Comparison of ENCODE assay signal across 16 mouse cellular contexts in genomic region chr11:107375816-107376215, GRCm38 (mm10).
DNase-seq lines count a peak whose midpoint lies in the region; ATAC-seq and TF ChIP-seq lines count a peak whose summit lies in the region.
"Had no signal": no experiment of that assay in that cellular context is flagged by ENCODE, and none has a peak within 500 bp of the region (broad histone marks: within the 10 kb centered on the region; RNA-seq: fewer than 3 reads in every experiment).

No protein-coding gene starts in this region.

- no peaks in the 10 kb centered on the region for H3K27me3 ChIP-seq in embryonic facial prominence, embryonic 14.5 days (replicated peaks; ENCODE audit: control insufficient read depth, insufficient read depth, low read length)
- no peaks in the 10 kb centered on the region for H3K27me3 ChIP-seq in embryonic facial prominence, embryonic 10.5 days (replicated peaks; ENCODE audit: low read depth, poor library complexity, severe bottlenecking)
- H3K27me3 ChIP-seq in kidney, embryonic 16.5 days (ENCODE audit: insufficient read depth, low read length): no peaks in the 10 kb centered on the region
- no peaks in the 10 kb centered on the region for H3K27me3 ChIP-seq in stomach, embryonic 14.5 days (ENCODE audit: control insufficient read depth, insufficient read depth, low read length)
- no peaks in the 10 kb centered on the region for H3K27me3 ChIP-seq in stomach, postnatal 0 days (ENCODE audit: control insufficient read depth, insufficient read depth, low read length)
- H3K27me3 ChIP-seq in stomach, embryonic 15.5 days (replicated peaks): no peaks in the 10 kb centered on the region
- no peaks in the 10 kb centered on the region for H3K27me3 ChIP-seq in liver, embryonic 11.5 days (replicated peaks; ENCODE audit: control insufficient read depth, insufficient read depth, low read length)
- H3K27me3 ChIP-seq: forebrain, embryonic 12.5 days; liver, embryonic 15.5 days; megakaryocyte, embryonic 14.5 days; Patski had no signal

- H3K36me3 ChIP-seq in embryonic facial prominence, embryonic 14.5 days (ENCODE audit: control insufficient read depth, insufficient read depth, low read length): no peaks in the 10 kb centered on the region
- H3K36me3 ChIP-seq in embryonic facial prominence, embryonic 10.5 days (replicated peaks): peaks cover 9% of the 10 kb centered on the region
- H3K36me3 ChIP-seq in kidney, embryonic 16.5 days (ENCODE audit: insufficient read depth, low read length): no peaks in the 10 kb centered on the region
- no peaks in the 10 kb centered on the region for H3K36me3 ChIP-seq in stomach, embryonic 14.5 days (ENCODE audit: control insufficient read depth, insufficient read depth, low read length)
- no peaks in the 10 kb centered on the region for H3K36me3 ChIP-seq in stomach, postnatal 0 days (ENCODE audit: control insufficient read depth, insufficient read depth, low read length)
- no peaks in the 10 kb centered on the region for H3K36me3 ChIP-seq in stomach, embryonic 15.5 days
- no peaks in the 10 kb centered on the region for H3K36me3 ChIP-seq in liver, embryonic 11.5 days (ENCODE audit: control insufficient read depth, insufficient read depth, low read length)
- H3K36me3 ChIP-seq: forebrain, embryonic 12.5 days; liver, embryonic 15.5 days had no signal

- H3K27ac ChIP-seq in embryonic facial prominence, embryonic 14.5 days (replicated peaks; ENCODE audit: low read depth, low read length): 0 out of 2 replicates have a peak overlapping the region, but pooled peaks have one; percentile 15
- H3K27ac ChIP-seq in embryonic facial prominence, embryonic 10.5 days (replicated peaks): no peak overlapping the region
- H3K27ac ChIP-seq in kidney, embryonic 16.5 days (ENCODE audit: low read length): peak overlapping the region; percentile 2; the same call in 1 of the 2 replicates
- H3K27ac ChIP-seq in stomach, embryonic 14.5 days (ENCODE audit: low read length): no peak overlapping the region
- H3K27ac ChIP-seq in stomach, postnatal 0 days (replicated peaks): no peak overlapping the region
- H3K27ac ChIP-seq in stomach, embryonic 15.5 days: peak overlapping the region; percentile 37
- no peak overlapping the region for H3K27ac ChIP-seq in liver, embryonic 11.5 days (ENCODE audit: low read depth, low read length)
- H3K27ac ChIP-seq: liver, embryonic 15.5 days had no signal

- 86% methylated on average over 11 of the region's 11 CpGs for WGBS in embryonic facial prominence, embryonic 14.5 days
- WGBS in embryonic facial prominence, embryonic 10.5 days: 92% methylated on average over 11 of the region's 11 CpGs
- 73% methylated on average over 11 of the region's 11 CpGs for WGBS in kidney, embryonic 16.5 days
- WGBS in stomach, embryonic 14.5 days: 74% methylated on average over 11 of the region's 11 CpGs
- 67% methylated on average over 11 of the region's 11 CpGs for WGBS in stomach, postnatal 0 days
- WGBS in stomach, embryonic 15.5 days: 73% methylated on average over 11 of the region's 11 CpGs
- WGBS in liver, embryonic 11.5 days: 89% methylated on average over 11 of the region's 11 CpGs

- ATAC-seq in embryonic facial prominence, embryonic 14.5 days (ENCODE audit: low read depth): no peak
- no peak for ATAC-seq in kidney, embryonic 16.5 days (ENCODE audit: low FRiP score, low TSS enrichment)
- 0 out of 2 replicates have a peak, but pooled peaks have one; percentile 46 for ATAC-seq in stomach, embryonic 14.5 days (ENCODE audit: insufficient number of reproducible peaks, insufficient read depth, low FRiP score, low read depth)
- ATAC-seq in stomach, postnatal 0 days (ENCODE audit: low FRiP score, low TSS enrichment): no peak
- ATAC-seq in stomach, embryonic 15.5 days (ENCODE audit: insufficient read depth, low FRiP score, low read depth): no peak
- ATAC-seq in liver, embryonic 11.5 days (replicated peaks; ENCODE audit: low FRiP score): no peak
- ATAC-seq: Patski had no signal

- no peaks in the 10 kb centered on the region for H3K9me3 ChIP-seq in embryonic facial prominence, embryonic 14.5 days (ENCODE audit: control insufficient read depth, low read length)
- peaks cover 5% of the 10 kb centered on the region; the same call in 1 of the 2 replicates for H3K9me3 ChIP-seq in embryonic facial prominence, embryonic 10.5 days
- H3K9me3 ChIP-seq in kidney, embryonic 16.5 days (ENCODE audit: low read length): 0 out of 2 replicates have a peak, but pooled peaks cover 3% of the 10 kb centered on the region
- no peaks in the 10 kb centered on the region for H3K9me3 ChIP-seq in stomach, embryonic 14.5 days (ENCODE audit: control insufficient read depth, low read depth, low read length)
- H3K9me3 ChIP-seq in stomach, postnatal 0 days (ENCODE audit: control insufficient read depth, low read length): no peaks in the 10 kb centered on the region
- H3K9me3 ChIP-seq in stomach, embryonic 15.5 days: no peaks in the 10 kb centered on the region
- peaks cover 4% of the 10 kb centered on the region; the same call in 1 of the 2 replicates for H3K9me3 ChIP-seq in liver, embryonic 11.5 days (ENCODE audit: control insufficient read depth, low read length)
- H3K9me3 ChIP-seq: forebrain, embryonic 12.5 days; liver, embryonic 15.5 days had no signal

- no peak overlapping the region for H3K4me3 ChIP-seq in embryonic facial prominence, embryonic 14.5 days (ENCODE audit: low read depth, low read length)
- H3K4me3 ChIP-seq in embryonic facial prominence, embryonic 10.5 days: no peak overlapping the region
- no peak overlapping the region for H3K4me3 ChIP-seq in kidney, embryonic 16.5 days (ENCODE audit: low read length)
- no peak overlapping the region for H3K4me3 ChIP-seq in stomach, embryonic 14.5 days (ENCODE audit: low read depth, low read length)
- no peak overlapping the region for H3K4me3 ChIP-seq in stomach, postnatal 0 days (ENCODE audit: low read depth, low read length)
- H3K4me3 ChIP-seq in stomach, embryonic 15.5 days (replicated peaks): no peak overlapping the region
- H3K4me3 ChIP-seq in liver, embryonic 11.5 days (ENCODE audit: low read depth, low read length): no peak overlapping the region
- H3K4me3 ChIP-seq: forebrain, embryonic 12.5 days; liver, embryonic 15.5 days; megakaryocyte, embryonic 14.5 days had no signal

- H3K4me2 ChIP-seq in embryonic facial prominence, embryonic 14.5 days (ENCODE audit: low read depth, low read length): no peak overlapping the region
- no peak overlapping the region for H3K4me2 ChIP-seq in kidney, embryonic 16.5 days (replicated peaks; ENCODE audit: low read depth, low read length)
- no peak overlapping the region for H3K4me2 ChIP-seq in stomach, embryonic 14.5 days (replicated peaks; ENCODE audit: low read depth, low read length)
- no peak overlapping the region for H3K4me2 ChIP-seq in stomach, postnatal 0 days (replicated peaks; ENCODE audit: low read depth)
- no peak overlapping the region for H3K4me2 ChIP-seq in stomach, embryonic 15.5 days
- H3K4me2 ChIP-seq in liver, embryonic 11.5 days: no peak overlapping the region
- H3K4me2 ChIP-seq: forebrain, embryonic 12.5 days; liver, embryonic 15.5 days had no signal

- H3K9ac ChIP-seq in embryonic facial prominence, embryonic 14.5 days (ENCODE audit: low read depth, low read length): no peak overlapping the region
- no peak overlapping the region for H3K9ac ChIP-seq in kidney, embryonic 16.5 days (replicated peaks; ENCODE audit: low read length)
- H3K9ac ChIP-seq in stomach, embryonic 14.5 days (replicated peaks; ENCODE audit: low read depth, low read length): no peak overlapping the region
- no peak overlapping the region for H3K9ac ChIP-seq in stomach, postnatal 0 days (ENCODE audit: low read length)
- H3K9ac ChIP-seq in stomach, embryonic 15.5 days: no peak overlapping the region
- no peak overlapping the region for H3K9ac ChIP-seq in liver, embryonic 11.5 days (ENCODE audit: low read depth, low read length)
- H3K9ac ChIP-seq: forebrain, embryonic 12.5 days; liver, embryonic 15.5 days had no signal

- TF ChIP-seq EP300 in stomach, postnatal 0 days (optimal IDR thresholded peaks at IDR 0.05): no peak

- TF ChIP-seq CTCF in stomach, postnatal 0 days (IDR thresholded peaks at IDR 0.05; ENCODE audit: low read depth): no peak

- H3K4me1 ChIP-seq in embryonic facial prominence, embryonic 14.5 days (ENCODE audit: control insufficient read depth, insufficient read depth, low read length): no peaks in the 10 kb centered on the region
- peaks cover 38% of the 10 kb centered on the region for H3K4me1 ChIP-seq in embryonic facial prominence, embryonic 10.5 days
- H3K4me1 ChIP-seq in kidney, embryonic 16.5 days (ENCODE audit: insufficient read depth, low read length): peaks cover 31% of the 10 kb centered on the region
- H3K4me1 ChIP-seq in stomach, embryonic 14.5 days (ENCODE audit: control insufficient read depth, insufficient read depth, low read length): peaks cover 6% of the 10 kb centered on the region; the same call in 1 of the 2 replicates
- H3K4me1 ChIP-seq in stomach, postnatal 0 days (replicated peaks; ENCODE audit: control insufficient read depth, insufficient read depth): no peaks in the 10 kb centered on the region
- 0 out of 2 replicates have a peak, but pooled peaks cover 5% of the 10 kb centered on the region for H3K4me1 ChIP-seq in stomach, embryonic 15.5 days
- peaks cover 21% of the 10 kb centered on the region for H3K4me1 ChIP-seq in liver, embryonic 11.5 days (replicated peaks; ENCODE audit: control insufficient read depth, insufficient read depth, low read length)

- DNase-seq in embryonic facial prominence, embryonic 14.5 days (ENCODE audit: low spot score): no peak
- DNase-seq in embryonic facial prominence, embryonic 10.5 days (ENCODE audit: low spot score): no peak
- DNase-seq in kidney, postnatal 14 days: no peak
- DNase-seq in stomach, postnatal 0 days (ENCODE audit: low spot score): no peak
- DNase-seq in liver, embryonic 11.5 days (ENCODE audit: low spot score): no peak
- DNase-seq: B cell, adult 2 months; kidney, adult 11 months; layer of hippocampus, postnatal 36 days; thymus, postnatal 36 days had no signal

Comparison
In these comparisons a context has a peak if more than half of its experiments do, and no peak if none do; other contexts are left out.
1. H3K27ac ChIP-seq: peak in embryonic facial prominence, embryonic 14.5 days (single experiment), kidney, embryonic 16.5 days (single experiment) and stomach, embryonic 15.5 days (single experiment); none in embryonic facial prominence, embryonic 10.5 days (single experiment), stomach, embryonic 14.5 days (single experiment), stomach, postnatal 0 days (single experiment) and liver, embryonic 11.5 days (single experiment).